Mouse (Mus musculus) heart, embryonic 11.5 days (tissue): Measurements from ENCODE around the gene Fbxo2. TPM values are rescaled to one million over a fixed set of nuclear protein-coding genes. Genes with fewer than 3 reads are reported as not detected.

Experiments
- ATAC-seq: fragments of 200-750 bp; cut with Nextera tagmentation; replicated peaks from 2 replicates; pipeline ENCODE4 v1.8.0; 2017; ENCODE audit warnings: moderate library complexity; ENCODE audit not compliant: insufficient number of reproducible peaks, low FRiP score, low TSS enrichment
- H3K27ac ChIP-seq: fragments of 300-500 bp; sonication (generic); 2 replicates; pipeline ENCODE4 v1.5.1; 2014; ENCODE audit warnings: mild to moderate bottlenecking, low read depth, low read length
- H3K27me3 ChIP-seq: fragments of 300-500 bp; sonication (generic); 2 replicates; pipeline ENCODE4 v1.6.1; 2014; ENCODE audit warnings: mild to moderate bottlenecking, low read length, mixed read lengths; ENCODE audit not compliant: control insufficient read depth, insufficient read depth
- H3K36me3 ChIP-seq: fragments of 300-500 bp; sonication (generic); 2 replicates; pipeline ENCODE4 v1.6.1; 2014; ENCODE audit warnings: mild to moderate bottlenecking, low read length, moderate library complexity, mixed read lengths; ENCODE audit not compliant: control insufficient read depth, insufficient read depth
- H3K4me1 ChIP-seq: fragments of 300-500 bp; sonication (generic); 2 replicates; pipeline ENCODE4 v1.6.1; 2014; ENCODE audit warnings: low read length; ENCODE audit not compliant: control insufficient read depth, insufficient read depth
- H3K4me2 ChIP-seq: fragments of 300-500 bp; sonication (generic); 2 replicates; pipeline ENCODE4 v1.6.1; 2014; ENCODE audit warnings: mild to moderate bottlenecking, moderate library complexity
- H3K4me3 ChIP-seq: fragments of 300-500 bp; sonication (generic); 2 replicates; pipeline ENCODE4 v1.5.1; 2014; ENCODE audit warnings: low read depth, low read length
- H3K9ac ChIP-seq: fragments of 300-500 bp; sonication (generic); 2 replicates; pipeline ENCODE4 v1.6.1; 2014; ENCODE audit warnings: mild to moderate bottlenecking, low read depth, low read length, moderate library complexity
- H3K9me3 ChIP-seq: fragments of 300-500 bp; sonication (generic); replicated peaks from 2 replicates; pipeline ENCODE4 v1.6.1; 2016; ENCODE audit warnings: low read length; ENCODE audit not compliant: control insufficient read depth
- WGBS: fragments of 180-500 bp; shearing (Covaris S2); extraction: QIAGEN DNeasy Blood & Tissue Kit; methylation state at CpG from one replicate; pipeline ENCODE4 v1.1.7; 2014; ENCODE audit not compliant: insufficient replicate concordance; 5-methylcytosine and 5-hydroxymethylcytosine counted together
- polyA plus RNA-seq: library from polyadenylated mRNA; unstranded; fragments of >200 nt; fragmentation: Nextera tagmentation; extraction: Ambion mirVana; gene quantifications from 2 replicates; pipeline ENCODE4 v1.2.1, GENCODE M21; 2014

Gene Fbxo2
- polyA plus RNA-seq, 1 experiment from 2014 or later, result 0.84 TPM

GRCm38 (mm10) chr4:148150953-148151266, 9.5 kb upstream of the Fbxo2 start:
- peak overlapping the region; percentile 71 for H3K4me3 ChIP-seq
- 29% methylated on average over 3 of the region's 3 CpGs for WGBS
- peaks cover 7% of the 10 kb centered on the region for H3K36me3 ChIP-seq
- peak overlapping the region; percentile 90 for H3K27ac ChIP-seq
- H3K4me2 ChIP-seq, result peak overlapping the region; percentile 95
- H3K4me1 ChIP-seq, result peaks cover 11% of the 10 kb centered on the region
- no peaks in the 10 kb centered on the region for H3K9me3 ChIP-seq
- no peak for ATAC-seq
- H3K27me3 ChIP-seq, result no peaks in the 10 kb centered on the region
- H3K9ac ChIP-seq, result peak overlapping the region; percentile 86

DNA sequence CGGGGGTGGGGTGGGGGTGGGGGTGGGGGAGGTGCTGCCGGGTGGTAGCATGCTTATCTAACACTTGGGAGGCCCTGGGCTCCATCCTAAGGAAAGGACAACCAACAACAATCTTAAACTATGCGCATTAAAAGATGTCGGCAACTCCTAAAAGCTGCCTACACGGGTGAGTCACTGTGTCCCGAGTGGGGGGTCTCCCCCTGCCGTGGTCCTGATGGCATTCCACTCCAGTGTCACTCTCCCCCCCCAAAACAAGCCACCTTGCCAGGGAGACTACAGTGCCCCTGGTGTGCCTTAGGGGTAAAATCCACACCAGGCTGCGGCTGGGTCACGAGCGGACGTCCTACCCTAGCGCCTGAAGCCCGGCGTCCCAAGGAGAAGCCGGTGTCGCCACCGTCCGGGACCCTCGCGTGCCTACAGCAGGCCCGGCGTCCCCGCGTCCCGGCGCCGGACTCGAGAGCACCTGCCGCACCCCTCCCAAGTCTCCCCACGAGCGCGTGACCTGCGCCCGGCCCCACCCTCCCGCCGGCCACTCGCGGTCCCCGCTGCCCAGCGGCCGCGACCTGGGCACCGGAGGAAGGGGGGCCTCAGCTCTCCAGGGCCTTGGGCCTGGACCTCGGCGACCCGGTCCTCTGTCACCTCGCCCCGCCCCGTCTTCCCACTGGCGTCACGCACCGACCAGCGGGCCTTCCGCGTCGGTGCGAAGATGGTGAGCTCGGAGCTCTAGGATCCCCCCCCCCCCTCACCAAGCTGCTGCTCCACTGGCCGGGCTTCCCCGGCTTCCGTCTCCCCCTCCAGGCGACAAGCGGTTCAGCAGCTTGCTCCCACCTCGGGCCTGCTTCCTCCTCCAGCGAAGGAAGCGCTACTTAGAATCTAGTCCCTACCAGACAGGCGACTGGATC, 8.9 kb upstream of the Fbxo2 start, which contains the start of gene Fbxo6:
Fbxo6 (minus strand) TSS at position 874 of the 902 bp plus-strand sequence.
- WGBS, result 1% methylated on average over 52 of the region's 67 CpGs
- Histone ChIP-seq H3K4me3 (peak within 1 kb of the TSS; percentile 71), H3K9ac (peak within 1 kb of the TSS; percentile 86), H3K9me3 (no peaks in the 10 kb centered on the region), H3K4me1 (peaks cover 11% of the 10 kb centered on the region), H3K36me3 (peaks cover 4% of the 10 kb centered on the region), H3K27ac (peak within 1 kb of the TSS; percentile 90), H3K27me3 (no peaks in the 10 kb centered on the region), H3K4me2 (peak within 1 kb of the TSS; percentile 95)
- ATAC-seq, result peak; percentile 84

DNA sequence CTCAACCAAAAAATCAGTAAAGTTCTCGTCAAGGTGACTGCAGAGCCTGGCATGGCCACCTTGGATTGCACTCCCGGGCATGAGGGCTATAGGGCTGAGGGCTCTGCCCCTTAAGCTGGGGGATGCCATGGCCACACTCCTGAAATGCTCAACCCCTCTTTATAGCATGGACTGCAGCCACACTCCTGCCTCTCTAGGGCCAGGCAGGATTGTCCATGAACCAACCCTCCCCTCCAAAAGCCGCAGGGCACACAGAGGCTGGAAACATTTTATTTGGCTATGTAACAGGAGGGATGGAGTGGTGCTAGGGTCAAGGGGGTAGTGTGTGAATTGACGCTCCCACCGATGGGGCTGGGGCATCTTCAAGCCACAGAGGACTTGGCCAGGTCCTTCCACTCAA, 7.9 kb upstream of the Fbxo2 start:
- peaks cover 2% of the 10 kb centered on the region; the same call in 1 of the 2 replicates for H3K36me3 ChIP-seq
- no peak overlapping the region for H3K4me2 ChIP-seq
- 82% methylated on average over 5 of the region's 5 CpGs for whole genome bisulfite sequencing
- H3K9ac ChIP-seq, result no peak overlapping the region
- no peaks in the 10 kb centered on the region for H3K27me3 ChIP-seq
- ATAC-seq, result no peak
- no peak overlapping the region for H3K4me3 ChIP-seq
- H3K4me1 ChIP-seq, result peaks cover 11% of the 10 kb centered on the region
- H3K9me3 ChIP-seq, result no peaks in the 10 kb centered on the region
- 0 out of 2 replicates have a peak overlapping the region, but pooled peaks have one; percentile 90 for H3K27ac ChIP-seq

GRCm38 (mm10) chr4:148154006-148154405, 6.4 kb upstream of the Fbxo2 start:
- Histone ChIP-seq H3K9ac (no peak overlapping the region), H3K4me2 (no peak overlapping the region), H3K27me3 (peaks cover 5% of the 10 kb centered on the region; the same call in 1 of the 2 replicates), H3K27ac (no peak overlapping the region), H3K4me1 (peaks cover 23% of the 10 kb centered on the region), H3K36me3 (peaks cover 2% of the 10 kb centered on the region; the same call in 1 of the 2 replicates), H3K4me3 (no peak overlapping the region), H3K9me3 (no peaks in the 10 kb centered on the region)
- 82% methylated on average over 4 of the region's 4 CpGs for WGBS
- no peak for ATAC-seq

GRCm38 (mm10) chr4:148154982-148155381, 5.4 kb upstream of the Fbxo2 start:
- H3K27ac ChIP-seq, result no peak overlapping the region
- no peak for ATAC-seq
- H3K9me3 ChIP-seq, result no peaks in the 10 kb centered on the region
- 49% methylated on average over 3 of the region's 3 CpGs for WGBS
- H3K36me3 ChIP-seq, result peaks cover 2% of the 10 kb centered on the region; the same call in 1 of the 2 replicates
- H3K4me2 ChIP-seq, result no peak overlapping the region
- peaks cover 16% of the 10 kb centered on the region for H3K4me1 ChIP-seq
- H3K4me3 ChIP-seq, result no peak overlapping the region
- H3K27me3 ChIP-seq, result peaks cover 5% of the 10 kb centered on the region; the same call in 1 of the 2 replicates
- no peak overlapping the region for H3K9ac ChIP-seq

- Histone ChIP-seq H3K27me3 (peaks cover 41% of the 10 kb centered on the region), H3K4me3 (peak overlapping the region; percentile 51), H3K27ac (0 out of 2 replicates have a peak overlapping the region, but pooled peaks have one; percentile 37), H3K9ac (peak overlapping the region; percentile 75), H3K36me3 (peaks cover 2% of the 10 kb centered on the region; the same call in 1 of the 2 replicates), H3K4me2 (peak overlapping the region; percentile 83), H3K9me3 (no peaks in the 10 kb centered on the region), H3K4me1 (peaks cover 14% of the 10 kb centered on the region)
- ATAC-seq, result no peak
- WGBS, result 29% methylated on average over 27 of the region's 27 CpGs
These were observed 1.7 kb upstream of the Fbxo2 start for GRCm38 (mm10) chr4:148158436-148159348.

DNA sequence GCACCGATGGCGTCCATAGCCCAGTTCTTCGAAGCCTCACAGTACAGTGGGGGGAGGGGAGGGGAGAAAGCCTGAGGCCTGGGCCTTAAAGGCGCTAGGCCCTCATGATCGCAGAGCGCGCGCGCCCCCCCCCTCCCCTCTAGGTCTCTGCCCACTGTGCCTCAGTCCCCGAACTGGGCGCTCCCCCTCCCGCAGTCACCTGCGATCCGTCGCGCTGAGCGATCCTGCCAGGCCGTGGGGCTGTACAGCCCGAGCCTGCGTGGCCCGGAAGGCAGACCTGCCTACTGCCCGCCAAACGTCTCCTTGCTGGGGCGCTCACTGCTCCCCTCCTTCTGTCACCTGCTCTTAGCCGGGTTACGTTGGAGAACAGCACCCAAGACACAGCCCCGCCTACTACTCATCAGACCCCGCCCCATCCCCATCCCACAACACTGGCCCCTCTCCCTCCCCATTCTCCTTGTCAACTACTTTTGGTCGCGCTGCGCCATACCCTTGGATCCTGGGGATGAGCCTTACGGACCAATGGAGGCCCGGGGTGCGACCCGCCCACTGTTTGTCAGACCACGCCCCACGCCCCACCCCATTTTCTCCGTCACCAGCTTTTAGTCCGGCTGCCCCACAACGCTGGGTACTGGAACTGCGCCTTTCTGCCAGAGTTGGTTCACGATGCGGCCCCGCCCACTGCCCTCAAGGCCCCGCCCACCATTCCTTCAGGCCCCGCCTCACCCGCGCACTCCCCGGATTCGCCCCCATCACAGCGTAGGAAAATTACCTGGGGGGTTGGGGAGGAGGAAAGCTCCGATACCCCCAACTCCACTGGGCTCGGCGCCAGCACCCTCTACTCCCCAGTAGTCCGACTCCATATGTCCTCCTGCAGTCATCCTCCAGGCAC, 631 bp upstream of the Fbxo2 start:
- Histone ChIP-seq H3K27ac (peak overlapping the region; percentile 37; the same call in 1 of the 2 replicates), H3K4me1 (peaks cover 22% of the 10 kb centered on the region), H3K4me3 (peak overlapping the region; percentile 51), H3K4me2 (peak overlapping the region; percentile 83), H3K9ac (peak overlapping the region; percentile 75), H3K9me3 (no peaks in the 10 kb centered on the region), H3K27me3 (peaks cover 52% of the 10 kb centered on the region), H3K36me3 (no peaks in the 10 kb centered on the region)
- under 1% methylated on average over 49 of the region's 55 CpGs for WGBS
- peak; percentile 85 for ATAC-seq
